Mouse (Mus musculus) embryo, embryonic 11 days (tissue): ENCODE measurements around the gene Pitpna.

Experiments used
- DNase-seq: peaks from one replicate; pipeline ENCODE4 v3.0.0-alpha.2; 2015

The Pitpna gene

DNA sequence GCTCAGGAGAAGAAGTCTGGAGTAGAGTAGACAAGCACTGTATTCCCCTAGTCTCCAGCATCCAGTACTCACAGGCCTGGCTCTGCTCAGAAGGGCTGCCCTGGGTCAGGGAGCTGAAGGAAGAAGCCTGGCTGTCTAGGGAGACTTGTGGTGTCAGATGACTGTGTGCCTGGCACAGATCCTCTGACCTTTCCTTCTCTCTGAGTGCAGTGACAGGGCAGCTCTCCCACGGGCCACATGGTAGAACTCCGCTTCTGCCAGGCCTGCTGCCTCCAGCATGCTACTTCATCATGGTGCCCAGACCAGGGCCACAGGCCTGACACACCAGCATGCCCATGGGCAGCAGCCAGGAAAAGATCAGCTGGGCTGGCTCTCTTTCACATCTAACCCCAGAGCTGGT lies 22.0 kb upstream of the Pitpna start:
- no peak for DNase-seq

DNA sequence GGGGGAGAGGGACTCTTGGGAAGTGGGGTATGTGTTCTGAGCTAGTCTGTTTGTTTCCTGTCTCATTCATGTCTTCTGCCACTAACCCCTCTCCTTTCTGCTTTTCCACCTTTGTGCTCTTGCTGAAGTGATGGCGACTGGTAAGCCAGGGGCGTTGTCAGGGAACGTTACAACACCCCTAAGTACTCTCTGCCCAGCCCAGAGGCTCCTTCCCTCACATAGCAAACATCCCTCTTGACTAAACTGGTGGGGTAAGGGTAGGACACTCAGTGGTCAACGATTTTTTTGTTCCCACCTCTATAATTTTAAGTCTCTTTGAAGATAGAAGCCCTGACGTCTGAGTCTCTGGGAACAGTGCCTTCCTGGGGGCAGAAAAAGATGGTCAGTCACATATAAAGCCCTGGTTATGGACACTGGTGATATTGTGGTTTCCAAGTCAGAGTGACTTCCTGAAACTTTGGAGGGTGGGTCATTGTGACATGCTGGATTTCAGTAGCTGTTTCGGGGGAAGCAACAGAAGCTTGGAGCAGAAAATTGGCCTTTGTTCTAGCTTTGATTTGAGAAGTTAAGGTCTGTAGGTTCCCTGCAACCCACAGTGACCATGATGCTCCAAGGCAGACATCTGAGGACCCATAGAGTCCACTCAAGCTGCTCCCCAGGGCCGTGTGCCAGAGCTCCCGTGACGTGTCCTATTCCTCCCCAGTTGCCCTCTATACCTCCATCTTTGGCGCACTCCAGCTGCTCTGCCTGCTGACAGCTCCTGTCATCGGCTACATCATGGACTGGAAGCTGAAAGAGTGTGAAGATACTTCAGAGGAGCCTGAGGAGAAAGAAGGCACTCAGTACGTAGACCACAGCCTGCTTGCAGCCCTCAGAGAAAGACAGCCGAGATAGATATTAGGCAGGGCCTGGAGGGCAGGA lies 21.4 kb upstream of the Pitpna start:
- DNase-seq, result no peak

DNA sequence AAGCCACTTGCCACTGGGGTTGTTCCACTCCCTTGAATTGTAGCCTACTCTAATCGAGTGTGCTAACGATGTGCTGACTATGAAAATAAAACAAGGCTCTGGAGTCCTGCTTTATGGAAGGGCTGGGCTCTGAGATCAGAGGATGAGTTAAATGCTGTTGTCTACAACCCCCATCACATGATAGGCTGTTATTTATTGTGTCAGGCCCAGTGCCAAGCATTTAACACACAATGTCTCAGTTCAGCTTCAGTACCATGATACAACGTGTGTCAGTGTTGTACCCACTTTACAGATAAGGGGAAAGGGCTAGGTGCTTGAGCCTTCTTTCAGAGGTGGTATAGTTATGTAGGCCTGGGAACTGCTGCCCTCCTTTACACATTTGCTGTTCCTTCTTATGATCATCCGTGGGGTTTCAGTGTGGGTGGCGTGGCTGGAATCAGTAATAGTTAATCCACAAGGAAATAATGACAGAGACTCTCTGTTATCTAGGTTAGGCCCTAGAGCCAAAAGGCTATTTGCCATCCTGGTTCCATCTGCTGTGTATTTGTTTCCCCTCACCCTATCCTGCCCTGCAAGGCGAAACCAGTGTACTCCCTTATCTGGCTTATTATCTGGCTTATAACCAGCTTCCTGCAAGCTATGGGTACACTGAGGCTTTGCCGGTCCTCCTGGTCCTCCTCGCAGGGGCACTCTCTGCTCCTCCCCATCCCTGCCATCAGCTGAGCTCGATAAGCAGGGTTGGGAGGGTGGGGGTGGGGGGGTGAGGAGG lies 20.4 kb upstream of the Pitpna start:
- no peak for DNase-seq

DNA sequence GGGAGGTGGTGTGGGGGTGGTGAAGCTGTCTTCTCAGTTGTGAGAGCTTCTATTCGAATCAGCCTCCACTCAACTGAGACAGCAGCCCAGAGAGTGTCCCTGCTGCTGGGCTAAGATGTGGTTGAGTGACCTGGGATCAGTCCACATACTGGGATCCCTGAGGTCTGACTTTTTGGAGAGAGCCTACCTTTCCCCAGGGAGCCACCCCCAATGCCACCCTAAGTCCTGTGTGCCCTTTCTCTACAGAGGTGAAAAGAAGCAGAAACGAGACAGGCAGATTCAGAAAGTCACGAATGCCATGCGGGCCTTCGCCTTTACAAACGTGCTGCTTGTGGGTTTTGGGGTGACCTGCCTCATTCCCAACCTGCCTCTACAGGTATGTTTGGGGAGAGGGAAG lies 19.8 kb upstream of the Pitpna start:
- DNase-seq, result no peak

DNA sequence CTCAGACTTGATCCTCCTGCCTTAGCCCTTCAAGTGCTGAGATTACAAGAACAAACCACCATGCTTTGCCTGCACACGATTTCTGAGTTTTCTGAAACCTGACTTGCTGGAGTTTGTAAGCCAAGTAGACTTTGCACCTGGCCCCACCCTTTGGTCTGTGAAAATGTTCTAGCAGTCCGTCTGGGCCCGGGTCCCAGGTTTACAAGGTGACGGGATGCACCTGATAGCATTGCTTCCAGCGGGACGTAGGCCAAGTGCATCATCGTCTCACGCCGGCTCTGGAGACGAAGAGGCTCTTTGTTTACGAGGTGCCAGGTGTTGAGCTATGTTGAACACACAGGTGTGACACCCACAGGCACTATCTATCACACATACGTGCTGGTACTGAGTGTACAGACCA lies 18.9 kb upstream of the Pitpna start:
- DNase-seq, result no peak

DNA sequence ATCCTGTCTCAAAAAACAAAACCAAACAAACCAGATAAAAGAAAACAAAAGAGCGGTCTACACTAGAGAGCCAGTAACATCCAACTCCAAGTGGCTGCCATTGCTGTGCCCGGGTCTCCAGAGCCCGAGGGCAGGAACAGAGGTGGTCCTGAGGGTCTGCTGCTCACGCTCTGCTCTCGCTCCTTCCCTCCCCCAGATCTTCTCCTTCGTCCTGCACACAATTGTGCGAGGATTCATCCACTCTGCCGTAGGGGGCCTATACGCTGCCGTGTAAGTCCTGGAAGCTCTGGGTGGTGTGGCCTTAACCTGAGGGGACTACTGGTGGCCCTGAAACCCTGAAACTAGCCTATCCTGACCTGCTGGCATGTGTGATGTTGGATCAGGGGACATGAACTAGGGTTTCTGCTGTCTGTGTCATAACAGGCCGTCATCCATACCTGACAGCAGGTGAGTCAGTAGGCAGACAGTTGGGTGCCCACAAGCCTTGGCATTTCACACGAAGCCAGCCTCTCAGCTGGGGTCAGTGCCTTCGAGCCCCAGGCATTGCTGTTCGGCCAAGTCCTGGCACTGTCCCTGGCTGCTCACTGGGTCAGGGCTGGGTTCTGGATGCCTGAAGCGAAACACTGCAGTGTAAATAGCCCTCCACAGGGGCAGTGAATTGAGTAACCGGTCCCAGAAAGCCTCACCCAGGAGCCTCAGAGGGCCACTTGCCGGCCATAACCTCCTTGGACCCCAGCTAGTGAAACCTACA lies 17.3 kb upstream of the Pitpna start:
- no peak for DNase-seq

DNA sequence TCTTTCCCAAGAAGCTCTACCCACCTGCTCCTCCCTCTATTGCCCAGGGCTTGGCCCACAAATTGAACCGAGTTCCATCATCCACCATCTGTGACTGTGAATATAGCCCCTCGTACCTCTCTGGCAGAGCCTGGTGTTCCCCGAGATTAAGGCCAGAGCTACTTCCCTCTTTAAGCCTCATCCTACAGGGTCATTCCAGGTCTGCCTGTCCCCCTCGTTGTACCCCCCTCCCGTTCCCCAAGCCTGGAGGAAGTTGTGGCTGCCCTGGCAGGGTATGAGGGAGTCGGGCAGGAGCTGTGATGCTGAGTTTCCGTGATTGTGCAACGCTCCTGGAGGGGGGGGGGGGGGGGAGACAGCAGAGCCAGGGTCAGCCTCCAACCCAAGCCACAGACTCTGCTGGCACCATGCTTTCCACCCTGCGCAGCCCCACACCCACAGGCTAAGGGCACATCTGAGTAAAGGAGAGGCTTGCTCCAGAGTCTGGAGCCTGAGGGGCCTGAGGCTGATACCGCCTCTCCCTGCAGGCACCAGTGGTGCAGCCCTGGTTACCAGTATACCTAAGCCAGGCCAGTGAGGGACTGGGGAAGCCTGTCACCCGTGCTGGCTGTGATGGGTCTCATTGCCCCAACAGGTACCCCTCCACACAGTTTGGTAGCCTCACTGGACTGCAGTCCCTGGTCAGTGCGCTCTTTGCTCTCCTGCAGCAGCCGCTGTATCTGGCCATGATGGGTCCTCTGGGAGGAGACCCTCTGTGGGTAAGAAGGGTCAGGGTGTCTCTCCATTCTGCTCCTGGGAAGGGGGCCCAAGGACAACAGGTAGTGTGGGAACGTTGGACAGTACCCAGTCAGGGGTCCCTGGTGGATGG lies 16.5 kb upstream of the Pitpna start:
- DNase-seq, result no peak

DNA sequence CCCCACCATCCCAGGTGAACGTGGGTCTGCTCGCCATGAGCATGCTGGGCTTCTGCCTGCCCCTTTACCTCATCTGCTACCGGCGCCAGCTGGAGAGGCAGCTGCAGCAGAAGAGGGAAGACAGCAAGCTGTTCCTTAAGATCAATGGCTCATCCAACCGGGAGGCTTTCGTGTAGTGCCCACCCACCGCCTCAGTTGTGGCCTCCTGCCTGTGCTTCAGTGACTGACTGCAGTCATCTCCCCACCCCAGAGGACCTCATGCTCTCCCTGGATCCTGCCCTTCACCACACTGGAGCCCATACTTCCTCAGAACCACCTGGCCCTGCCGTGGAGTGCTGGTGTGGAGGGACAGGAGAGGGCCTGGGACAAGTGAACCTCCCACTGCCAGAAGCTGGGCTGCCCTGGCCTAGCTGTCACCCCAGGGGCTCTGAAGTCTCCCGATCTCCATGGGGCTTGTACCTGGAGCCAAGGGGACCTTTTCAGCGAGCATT lies 15.6 kb upstream of the Pitpna start:
- peak; percentile 25 for DNase-seq

DNA sequence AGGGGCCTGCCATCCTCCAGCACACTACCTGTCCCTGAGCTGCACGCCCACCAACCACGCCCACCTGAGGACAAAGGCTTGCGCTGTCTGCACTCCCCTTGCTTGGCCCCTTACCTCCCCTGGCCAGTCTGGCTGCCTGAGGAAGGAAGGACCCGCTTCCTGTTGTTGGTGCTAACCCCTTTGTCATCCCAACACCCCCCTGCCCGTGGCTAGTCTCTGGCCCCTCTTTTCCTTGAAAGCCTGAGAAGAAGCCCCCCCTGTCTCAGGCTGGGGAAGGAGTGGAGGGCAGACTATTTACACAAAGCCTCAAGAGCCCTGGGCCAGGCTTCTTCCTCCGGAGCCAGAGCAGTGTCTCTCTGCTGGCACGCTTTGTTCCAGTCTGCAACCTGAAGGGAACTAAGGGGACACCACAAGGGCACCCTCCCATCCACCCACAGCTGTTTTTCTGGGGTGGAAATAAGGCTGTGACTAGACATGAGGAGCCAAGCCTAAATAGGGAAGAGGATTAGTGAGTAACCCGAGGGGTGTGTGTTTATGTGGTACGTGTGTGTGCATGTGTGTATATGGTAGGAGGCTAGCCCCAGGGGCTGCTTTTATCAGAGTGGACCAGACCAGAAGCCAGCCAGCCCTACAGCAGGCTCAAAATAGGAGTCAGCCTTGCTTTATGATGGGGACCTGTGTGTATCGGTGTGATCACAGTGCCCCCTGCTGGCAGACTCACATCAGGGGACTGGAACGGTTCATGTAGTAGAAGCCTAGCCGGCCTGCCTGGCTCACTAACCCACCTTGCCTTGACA lies 14.8 kb upstream of the Pitpna start:
- DNase-seq, result peak; percentile 91

DNA sequence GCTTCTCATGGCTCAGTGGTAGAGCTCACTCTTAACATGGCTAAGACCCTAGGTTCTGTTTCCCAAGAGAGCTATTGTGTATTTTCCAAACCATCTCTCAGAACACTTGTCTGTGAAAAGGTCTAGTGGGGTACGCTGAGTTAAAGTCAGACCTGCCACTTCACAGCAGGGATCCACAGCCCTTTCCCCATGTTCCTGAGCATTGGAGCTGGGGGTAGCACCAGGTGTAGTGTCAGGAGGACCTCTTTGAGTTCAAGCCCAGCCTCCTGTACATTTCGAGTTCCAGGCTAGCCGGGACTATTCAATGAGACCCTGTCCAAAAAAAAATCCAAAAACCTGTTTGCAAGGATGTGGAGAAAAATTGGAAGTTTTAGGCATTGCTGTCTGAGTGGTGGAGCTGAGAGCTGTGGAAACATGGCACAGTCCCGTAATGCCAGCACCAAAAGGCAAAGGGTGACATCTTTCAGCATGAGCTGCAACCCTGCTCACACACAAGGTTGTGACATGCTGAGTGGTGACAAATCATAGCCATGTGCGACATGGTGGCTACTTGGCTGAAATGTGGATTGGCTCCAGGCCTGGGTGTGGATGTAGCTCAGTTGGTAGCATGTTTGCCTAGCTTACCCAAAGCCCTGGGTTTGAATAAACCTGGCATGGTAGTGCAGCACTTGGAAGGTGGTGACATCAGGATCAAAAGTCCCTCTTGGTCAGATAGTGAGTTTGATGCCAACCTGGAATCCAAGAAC lies 13.3 kb upstream of the Pitpna start:
- DNase-seq, result no peak

DNA sequence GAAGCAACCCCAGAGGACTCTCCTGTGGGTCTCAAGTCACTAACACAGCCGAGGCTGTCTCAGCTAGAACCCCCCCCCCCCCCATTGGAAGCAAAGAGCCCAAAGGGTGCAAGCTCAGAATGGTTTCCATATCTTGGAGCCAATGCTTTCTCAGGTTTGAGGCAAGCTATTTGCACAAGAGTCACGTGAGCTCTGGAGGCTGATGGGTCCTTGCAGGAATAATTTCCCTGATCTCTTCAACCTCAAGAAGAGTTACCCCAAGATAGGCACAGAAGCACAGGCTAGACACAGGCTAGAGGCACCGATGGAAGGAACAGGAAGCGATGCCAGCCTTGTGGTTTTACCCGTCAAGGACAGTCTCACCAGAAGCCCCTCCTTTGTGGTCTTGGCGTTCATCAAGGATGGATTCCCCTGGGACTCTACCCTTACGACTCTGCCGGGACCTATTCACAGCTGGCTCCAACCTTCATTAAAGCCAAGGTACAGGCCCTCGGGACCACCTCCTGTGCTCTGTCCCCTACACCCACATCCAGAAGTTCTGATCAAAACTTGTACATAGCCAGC lies 12.3 kb upstream of the Pitpna start:
- DNase-seq, result no peak

DNA sequence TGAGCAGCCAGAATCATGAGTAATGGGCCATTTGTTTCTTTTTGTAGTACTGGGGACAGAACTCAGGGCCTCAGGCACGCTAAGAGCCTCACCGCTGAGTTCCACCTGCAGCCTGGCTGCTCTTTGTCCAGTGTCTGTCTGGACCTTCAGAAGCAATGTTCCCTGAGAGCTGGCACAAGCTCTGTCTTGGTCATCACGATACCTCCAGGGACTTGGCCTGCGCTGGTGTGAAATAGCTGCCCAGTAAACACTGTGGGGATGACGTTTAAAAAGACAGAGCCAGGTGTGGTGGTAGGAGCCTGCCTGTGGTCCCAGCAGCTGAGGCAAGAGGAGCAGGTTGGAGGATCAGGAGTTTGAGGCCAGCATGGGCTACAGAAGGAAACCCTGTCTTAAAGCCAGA lies 9.3 kb upstream of the Pitpna start:
- no peak for DNase-seq

DNA sequence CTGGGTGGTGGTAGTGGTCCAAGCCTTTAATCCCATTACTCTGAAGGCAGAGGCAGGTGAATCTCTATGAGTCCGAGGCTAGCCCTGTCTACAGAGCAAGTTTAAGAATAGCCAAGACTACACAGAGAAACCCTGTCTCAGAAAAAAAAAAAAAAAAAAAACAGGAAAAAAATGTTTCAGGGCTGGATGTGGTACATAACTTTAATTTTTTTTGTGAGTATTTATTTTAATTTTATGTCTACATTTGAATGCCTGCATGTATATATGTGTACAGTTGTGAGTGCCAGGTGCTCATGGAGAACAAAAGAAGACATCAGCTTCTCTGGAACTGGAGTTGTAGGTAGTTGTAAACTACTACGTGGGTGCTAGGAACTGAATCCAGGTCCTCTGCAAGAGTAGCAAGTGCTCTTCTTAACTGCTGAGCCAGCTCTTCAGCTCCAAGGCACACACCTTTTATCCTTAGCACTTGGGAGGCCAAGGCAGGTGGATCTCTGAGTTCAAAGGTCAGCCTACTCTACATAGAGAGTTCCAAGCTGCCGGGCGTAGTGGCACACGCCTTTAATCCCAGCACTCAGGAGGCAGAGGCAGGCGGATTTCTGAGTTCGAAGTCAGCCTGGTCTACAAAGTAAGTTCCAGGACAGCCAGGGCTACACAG lies 6.3 kb upstream of the Pitpna start:
- no peak for DNase-seq

DNA sequence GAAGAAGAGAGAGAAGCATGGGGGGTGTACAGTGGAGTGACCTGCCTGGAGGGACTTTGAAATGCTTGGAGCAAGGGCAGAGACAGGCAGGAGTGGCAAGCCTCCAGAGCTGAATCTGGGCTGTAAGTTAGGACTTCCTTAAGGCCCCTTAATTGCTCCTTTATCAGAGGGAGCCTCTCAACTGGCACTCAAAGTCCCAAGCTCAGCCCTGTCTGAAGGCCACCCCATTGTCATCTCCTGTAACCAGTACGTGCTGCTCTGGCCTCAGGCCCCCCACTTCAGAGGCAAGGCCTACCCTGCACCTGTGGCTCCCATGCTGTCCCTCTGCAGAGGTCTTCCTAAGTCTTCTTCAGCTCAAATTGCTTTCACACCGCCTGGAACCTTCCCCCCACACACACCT lies 4.4 kb upstream of the Pitpna start:
- DNase-seq, result no peak

DNA sequence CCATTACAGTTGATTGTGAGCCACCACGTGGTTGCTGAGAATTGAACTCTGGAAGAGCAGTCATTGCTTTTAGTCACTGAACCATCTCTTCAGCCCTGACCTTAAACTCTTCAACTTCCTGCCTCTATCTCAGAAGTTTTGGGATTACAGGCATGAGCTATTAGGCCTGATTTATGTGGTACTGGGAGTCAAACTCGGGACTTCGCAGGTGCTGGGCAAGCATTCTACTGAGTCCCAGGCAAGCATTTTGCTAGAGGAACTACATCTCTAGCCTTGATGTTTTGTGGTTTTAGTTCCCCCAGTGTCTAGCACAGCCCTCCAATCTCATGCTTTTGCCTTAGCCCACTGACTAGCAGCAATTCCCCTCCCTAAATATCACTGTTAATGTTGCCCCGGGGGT lies 2.8 kb upstream of the Pitpna start:
- DNase-seq, result no peak

DNA sequence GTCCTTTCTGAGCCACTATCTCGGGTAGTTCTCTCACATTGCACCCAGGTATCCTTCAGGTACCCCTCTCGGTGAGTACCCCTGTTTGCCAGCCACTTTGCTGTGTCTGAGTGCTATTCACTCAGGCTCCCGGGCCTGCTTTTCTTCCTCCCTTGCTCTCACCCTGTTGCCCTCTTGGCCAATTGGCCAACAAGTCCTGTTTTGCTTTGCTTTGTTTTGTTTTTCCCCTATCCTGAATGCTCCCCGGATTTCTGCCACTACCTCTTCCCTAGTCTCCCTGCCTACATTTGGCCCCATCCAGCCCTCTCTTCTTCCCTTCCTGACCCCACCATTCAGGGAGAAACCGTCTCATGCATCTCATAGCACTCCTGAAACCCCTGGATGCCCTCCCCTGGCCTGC lies 1.9 kb upstream of the Pitpna start:
- DNase-seq, result no peak

DNA sequence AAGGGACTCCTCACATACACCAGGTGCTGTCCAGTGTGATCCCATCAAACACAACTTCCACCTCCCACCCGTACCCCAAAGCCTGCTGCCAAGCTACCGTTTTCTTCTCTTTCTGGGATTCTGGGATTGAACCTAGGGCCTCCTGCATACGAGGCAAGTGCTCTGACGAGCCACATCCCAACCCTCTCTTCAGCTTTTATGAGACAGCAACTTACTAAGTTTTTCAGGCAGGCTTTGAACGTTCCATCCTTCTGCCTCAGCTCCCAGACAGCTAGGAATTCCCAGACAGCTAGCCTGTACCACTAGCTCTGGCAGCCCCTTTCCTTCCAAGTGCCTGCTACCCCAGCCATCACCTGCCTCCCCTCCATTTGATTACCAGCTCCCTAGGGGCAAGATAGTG lies 934 bp upstream of the Pitpna start:
- no peak for DNase-seq

DNA sequence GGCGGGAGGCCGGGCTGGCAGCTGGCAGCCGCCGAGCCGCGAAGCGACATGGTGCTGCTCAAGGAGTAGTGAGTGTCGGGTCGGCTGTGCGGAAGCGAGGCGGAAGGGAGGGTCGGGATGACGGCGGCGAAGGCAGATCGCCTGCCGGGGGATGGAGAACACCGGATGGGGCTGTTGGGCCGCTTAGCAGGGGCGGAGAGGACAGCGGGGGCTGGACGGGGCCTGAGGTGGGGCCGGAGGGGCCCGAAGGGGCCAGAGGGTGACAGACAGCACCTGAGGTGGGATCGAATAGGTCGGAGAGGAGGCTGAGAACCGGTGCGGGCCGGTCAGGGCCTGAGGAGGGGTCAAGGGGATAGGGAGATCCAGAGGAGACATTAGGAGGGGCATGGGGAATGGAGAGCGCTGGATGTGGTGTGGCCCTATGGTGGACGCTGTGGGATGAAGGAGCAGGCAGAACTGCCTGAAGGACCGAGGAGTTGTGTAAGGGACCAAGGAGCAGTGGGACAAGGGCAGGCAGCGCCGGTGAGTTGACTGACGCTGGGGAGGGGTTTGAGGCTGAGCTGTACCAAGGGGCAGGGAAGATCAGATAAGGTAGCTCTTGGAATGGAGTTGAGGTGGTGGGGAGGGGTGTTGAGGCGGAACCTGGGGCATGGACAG lies 516 bp downstream of the Pitpna start:
- peak; percentile 10 for DNase-seq

DNA sequence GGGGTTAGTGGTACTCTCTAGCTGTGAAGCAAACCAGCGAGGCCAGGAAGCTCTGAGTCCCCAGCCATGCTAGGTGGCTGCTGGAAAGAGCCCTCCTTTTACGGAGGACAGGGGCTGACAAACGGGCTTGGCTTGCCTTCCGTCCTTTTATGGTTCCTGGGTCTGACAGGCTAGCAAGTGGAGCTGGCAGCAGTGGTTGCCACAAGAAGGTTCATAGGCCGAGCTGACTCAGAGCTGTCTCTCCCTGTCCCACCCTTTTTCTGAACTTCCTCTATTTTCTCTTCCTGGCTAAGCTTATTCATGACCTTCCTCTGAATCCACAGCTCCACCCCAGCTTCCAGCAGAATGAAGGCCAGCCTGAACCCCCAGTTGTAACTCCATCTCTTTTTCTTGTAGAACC lies 4.7 kb downstream of the Pitpna start:
- DNase-seq, result no peak
